Mouse (Mus musculus): ENCODE data around the gene Dcxr. TPM values are rescaled to one million over a fixed set of nuclear protein-coding genes. Genes with fewer than 3 reads are reported as not detected.

Gene Dcxr
- total and polyA plus RNA-seq, 3 experiments: 12.2 to 14.1 TPM; not detected in 1

DNA sequence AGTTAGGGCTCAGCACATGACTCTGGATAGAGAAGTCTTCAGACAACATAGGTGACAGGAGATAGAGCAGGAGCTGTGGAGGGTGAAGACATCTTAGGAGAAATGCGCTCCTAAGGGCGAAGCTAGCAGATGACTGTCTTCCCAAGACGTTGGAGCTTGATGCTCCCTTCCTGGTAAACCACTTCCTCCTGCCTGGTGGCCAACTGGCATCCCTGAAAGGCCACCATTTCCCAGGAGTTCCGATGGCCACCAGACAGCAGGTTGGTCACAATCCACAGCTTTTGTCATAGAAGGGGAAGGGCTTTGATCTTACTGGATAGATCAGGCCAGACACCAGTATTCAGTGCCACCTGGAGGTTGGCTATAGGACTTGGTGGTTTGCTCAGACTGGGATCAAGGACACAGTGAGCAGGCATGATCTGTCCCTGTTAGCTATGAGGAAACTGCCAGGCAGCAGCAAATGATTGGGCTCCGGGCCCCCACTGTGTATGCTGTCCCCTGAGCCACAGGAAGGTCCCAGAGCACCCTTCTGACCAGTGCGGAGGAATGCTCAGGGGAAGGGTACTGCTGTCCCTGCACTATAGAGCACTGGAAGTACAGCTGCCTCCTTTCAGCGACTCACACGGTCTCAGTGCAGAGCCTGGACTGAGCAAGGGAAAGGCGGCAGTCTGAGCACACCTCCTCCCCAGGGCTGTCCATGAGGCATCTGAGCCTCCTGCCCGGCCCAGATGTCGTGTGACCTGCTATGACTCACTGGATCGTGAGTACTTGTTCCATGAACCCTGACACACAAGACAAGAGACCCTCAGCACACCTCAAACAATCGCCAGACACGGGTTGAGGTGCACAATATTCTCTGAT is 35.0 kb upstream of the Dcxr start:
- no peak for DNase-seq (ENCODE audit: low read depth, low spot score)
- Histone ChIP-seq H3K4me3 (ENCODE audit: control insufficient read depth in 1 of 2, insufficient read depth in 1 of 2, low read depth in 2 of 2, low read length in 2 of 2) (no peak overlapping the region), H3K27ac (ENCODE audit: control insufficient read depth, low read depth, low read length) (no peak overlapping the region), H3K79me2 (ENCODE audit: control insufficient read depth, insufficient read depth, low read length, poor library complexity) (no peaks in the 10 kb centered on the region), H3K9ac (ENCODE audit: control insufficient read depth, low read depth, low read length, poor library complexity, severe bottlenecking) (no peak overlapping the region), H3K27me3 (ENCODE audit: control insufficient read depth in 1 of 2, insufficient read depth in 2 of 2, low read length in 2 of 2) (no peaks in the 10 kb centered on the region), H3K4me1 (ENCODE audit: control insufficient read depth in 1 of 2, insufficient read depth in 2 of 2, low read length in 2 of 2) (no peaks in the 10 kb centered on the region), H3K9me3 (replicated peaks; ENCODE audit: insufficient read depth, low read length) (no peaks in the 10 kb centered on the region), H3K36me3 (ENCODE audit: control insufficient read depth in 1 of 2, insufficient read depth in 2 of 2, low read length in 2 of 2) (no peaks in the 10 kb centered on the region)
- no peak for TF ChIP-seq USF2 (IDR thresholded peaks at IDR 0.05; ENCODE audit: borderline replicate concordance in 1 of 2, insufficient read depth in 1 of 2, low read depth in 1 of 2, low read length in 2 of 2)
- no peak for TF ChIP-seq POLR2A (IDR thresholded peaks at IDR 0.05; ENCODE audit: control insufficient read depth in 1 of 2, insufficient read depth in 1 of 2, low read depth in 1 of 2, low read length in 2 of 2, poor library complexity in 1 of 2)
- TF ChIP-seq TAL1 (IDR thresholded peaks at IDR 0.05; ENCODE audit: low read length): no peak
- no peak for TF ChIP-seq KAT2A (conservative IDR thresholded peaks at IDR 0.05; ENCODE audit: low read depth, low read length)
- TF ChIP-seq JUND (IDR thresholded peaks at IDR 0.05; ENCODE audit: low read depth, low read length): no peak
- no peak for TF ChIP-seq EP300 (IDR thresholded peaks at IDR 0.05; ENCODE audit: low read depth in 1 of 2, low read length in 2 of 2)
- no peak for TF ChIP-seq RAD21 (IDR thresholded peaks at IDR 0.05; ENCODE audit: low read depth, low read length)
- no peak for TF ChIP-seq MEF2A (IDR thresholded peaks at IDR 0.05; ENCODE audit: extremely low read depth, insufficient replicate concordance, low read depth, low read length, poor library complexity, severe bottlenecking)
- no peak for TF ChIP-seq UBTF (IDR thresholded peaks at IDR 0.05; ENCODE audit: borderline replicate concordance, insufficient read depth, low read depth, low read length)
- TF ChIP-seq ZKSCAN1 (IDR thresholded peaks at IDR 0.05; ENCODE audit: low read depth, low read length): no peak
- no peak for TF ChIP-seq GABPA (IDR thresholded peaks at IDR 0.05; ENCODE audit: low read depth, low read length)
- no peak for TF ChIP-seq BHLHE40 (IDR thresholded peaks at IDR 0.05; ENCODE audit: borderline replicate concordance, low read depth, low read length)
- no peak for TF ChIP-seq USF1 (IDR thresholded peaks at IDR 0.05; ENCODE audit: low read depth, low read length)
- no peak for TF ChIP-seq HCFC1 (IDR thresholded peaks at IDR 0.05; ENCODE audit: low read depth, low read length)
- no peak for TF ChIP-seq MXI1 (IDR thresholded peaks at IDR 0.05; ENCODE audit: low read depth, low read length)
- TF ChIP-seq MYC (IDR thresholded peaks at IDR 0.05; ENCODE audit: low read depth, low read length): no peak
- no peak for TF ChIP-seq ZMIZ1 (IDR thresholded peaks at IDR 0.05; ENCODE audit: low read depth, low read length)
- TF ChIP-seq SIN3A (IDR thresholded peaks at IDR 0.05; ENCODE audit: low read length): no peak
- no peak for TF ChIP-seq GATA1 (IDR thresholded peaks at IDR 0.05; ENCODE audit: low read depth, low read length)
- TF ChIP-seq ELF1 (IDR thresholded peaks at IDR 0.05; ENCODE audit: low read depth, low read length): no peak

Measured in MEL (cell line).